Mouse (Mus musculus) brain, embryonic 14.5 days (tissue): ENCODE results near the gene Jak2. TPM values are rescaled to one million over a fixed set of nuclear protein-coding genes. Genes with fewer than 3 reads are reported as not detected.
A peak's percentile ranks its signal among the peaks of the same experiment; 100 is the strongest.

Experiments used
- DNase-seq: peaks from one replicate; pipeline ENCODE4 v3.0.0-alpha.2; 2011; ENCODE audit warnings: low read depth
- CTCF ChIP-seq: fragments of 200-500 bp; IDR thresholded peaks from 2 replicates; pipeline ENCODE4 v1.5.1; 2012; ENCODE audit warnings: inconsistent platforms, mild to moderate bottlenecking, moderate library complexity, borderline replicate concordance; ENCODE audit not compliant: insufficient read depth, insufficient read length; ENCODE audit errors: extremely low read depth
- POLR2A ChIP-seq: fragments of 200-500 bp; IDR thresholded peaks from 2 replicates; pipeline ENCODE4 v1.6.1; 2012; ENCODE audit warnings: mild to moderate bottlenecking, inconsistent platforms, borderline replicate concordance; ENCODE audit not compliant: poor library complexity, insufficient read depth, insufficient read length, severe bottlenecking; ENCODE audit errors: extremely low read depth
- polyA plus RNA-seq: library from polyadenylated mRNA; depleted of rRNA; stranded (reverse); fragments of >200 nt; gene quantifications from 2 replicates; pipeline ENCODE4 v1.2.3, GENCODE M21; 2012; rRNA removed

Gene Jak2
- polyA plus RNA-seq, 1 experiment, result 29.5 TPM

DNA sequence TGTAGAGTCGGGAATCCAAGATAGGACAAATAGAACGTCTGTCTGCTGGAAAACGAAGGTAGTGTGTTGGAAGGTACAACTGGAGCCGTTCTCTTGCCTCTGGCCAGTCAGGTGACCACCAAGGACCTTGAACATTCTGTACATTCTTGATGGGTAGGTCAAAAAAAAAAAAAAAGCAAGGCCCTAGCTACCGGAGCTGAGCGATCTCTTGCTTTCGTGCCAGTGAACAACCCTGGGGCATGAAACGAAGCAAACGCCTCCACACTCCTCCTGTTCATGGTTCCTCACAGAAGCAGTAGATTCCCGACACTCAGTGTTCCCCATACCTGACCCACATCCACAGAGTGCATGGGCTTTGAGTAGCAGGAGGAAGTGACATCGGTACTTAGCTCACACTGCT lies 104.7 kb downstream of the Jak2 start:
- TF ChIP-seq CTCF, result no peak
- TF ChIP-seq POLR2A, result no peak
- DNase-seq, result no peak

DNA sequence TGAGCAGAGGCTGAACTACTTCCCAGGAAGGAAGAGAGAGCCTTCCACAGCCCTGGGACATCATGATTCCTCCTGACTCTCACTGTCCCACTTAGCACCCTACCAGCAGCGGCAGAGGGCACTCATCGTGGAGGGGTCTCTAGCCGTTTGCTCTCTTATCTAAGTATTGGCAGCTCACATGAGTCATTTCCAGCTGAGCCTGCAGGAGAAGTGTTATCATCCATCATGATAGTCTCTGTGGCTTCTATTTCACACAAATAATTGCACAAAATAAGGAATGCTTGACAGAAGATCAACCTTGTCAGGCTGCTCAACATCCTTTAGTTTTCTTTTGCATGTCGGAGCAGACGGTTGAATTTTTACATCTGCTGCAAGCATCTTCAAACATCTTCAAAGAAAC lies 108.6 kb downstream of the Jak2 start:
- TF ChIP-seq CTCF (no peak), POLR2A (no peak)
- no peak for DNase-seq

DNA sequence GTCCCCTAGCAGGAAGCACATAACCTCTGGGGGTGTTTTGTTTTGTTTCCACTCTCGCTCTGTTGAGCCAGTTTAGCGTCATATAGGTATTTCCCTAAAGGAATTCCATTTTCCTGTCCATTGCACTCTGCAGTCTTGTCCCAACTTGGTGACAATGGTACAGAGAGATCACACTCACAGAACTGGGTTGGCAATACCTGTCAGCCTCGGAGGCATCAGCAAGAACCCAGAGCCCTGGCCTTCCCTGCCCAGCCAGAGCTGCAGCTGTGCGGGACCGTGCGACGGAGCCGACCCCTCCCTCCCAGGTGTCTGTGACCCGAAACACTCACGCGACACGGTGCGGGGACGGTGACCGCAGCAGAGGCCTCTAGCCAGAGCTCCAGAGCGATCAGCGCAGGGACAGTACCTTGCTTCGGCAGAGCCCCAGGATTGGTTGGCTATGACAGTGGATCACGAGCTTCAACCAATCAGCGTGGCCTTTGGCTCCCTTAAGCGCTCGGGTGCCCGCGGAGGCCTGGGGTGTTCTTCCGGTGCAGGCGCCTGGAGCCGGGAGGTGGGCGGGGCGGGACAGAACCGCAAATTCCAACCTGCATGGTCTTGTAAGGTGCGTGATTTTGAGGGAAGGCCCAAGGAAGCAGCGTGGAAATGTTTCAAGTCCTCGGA lies 110.0 kb downstream of the Jak2 start:
- TF ChIP-seq POLR2A (peak; percentile 32; the same call in 1 of the 2 replicates), CTCF (no peak)
- DNase-seq, result peak; percentile 98

DNA sequence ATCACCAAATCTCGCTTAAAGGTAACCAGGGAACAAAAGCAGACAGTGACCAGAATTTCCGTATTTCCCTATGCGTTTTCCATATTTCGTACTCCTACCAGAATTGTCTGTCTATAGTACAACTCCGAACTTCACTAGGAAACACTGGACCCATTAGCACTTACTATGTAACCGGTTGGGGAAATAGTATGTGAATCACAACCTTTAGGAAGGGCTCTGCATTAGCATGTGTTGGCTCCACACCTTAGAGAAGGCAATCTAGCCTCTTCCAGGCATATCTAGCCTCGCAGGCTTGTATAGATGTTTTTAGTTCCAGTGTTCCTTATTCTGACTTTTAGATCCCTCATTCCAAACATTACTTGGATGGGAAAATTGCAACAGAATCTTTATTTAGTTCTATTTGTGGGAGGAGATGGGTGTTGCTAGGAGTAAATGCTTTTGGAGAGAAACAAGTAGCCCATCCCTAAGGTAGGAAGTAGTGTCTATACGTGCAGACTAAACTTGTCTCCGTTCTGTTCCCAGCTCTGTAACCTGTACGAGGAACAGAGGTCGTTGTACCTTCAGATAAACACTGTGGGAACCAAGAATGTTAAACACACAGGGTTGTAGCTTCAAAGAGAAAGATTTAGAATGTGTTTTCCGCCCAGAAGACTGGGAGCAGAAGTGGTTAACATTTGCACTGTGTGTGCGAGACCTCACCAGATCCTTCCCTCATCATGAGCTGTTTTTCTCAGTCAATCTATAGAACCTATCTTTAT lies 110.7 kb downstream of the Jak2 start:
- no peak for DNase-seq

More for the DNA sequence above, 110.7 kb downstream of the Jak2 start:
- TF ChIP-seq CTCF (no peak), POLR2A (no peak)

Other genes starting within 250 kb of the Jak2 start
- 32.7 and 39.0 TPM in 2 replicates for gene Ak3, start 203.9 kb upstream of the Jak2 start, polyA plus RNA-seq
- 17.6 and 18.0 TPM in 2 replicates for gene Rcl1, start 150.5 kb upstream of the Jak2 start, polyA plus RNA-seq
- 1.0 and 1.6 TPM in 2 replicates for gene Insl6, start 73.5 kb downstream of the Jak2 start, polyA plus RNA-seq
- 1.3 and 1.5 TPM in 2 replicates for gene Rln1, start 82.8 kb downstream of the Jak2 start, polyA plus RNA-seq
- gene Plgrkt, start 115.6 kb downstream of the Jak2 start, polyA plus RNA-seq, result 50.7 and 63.5 TPM in 2 replicates
- 1.00 and 1.1 TPM in 2 replicates for gene Cd274, start 115.6 kb downstream of the Jak2 start, polyA plus RNA-seq
- 0.10 TPM in 1 of 2 replicates, not detected in the other for gene Pdcd1lg2, start 159.1 kb downstream of the Jak2 start, polyA plus RNA-seq